Mouse (Mus musculus): Measurements from ENCODE around the gene 4930507D05Rik.
"Not testable (repeated sequence)": the region's sequence is repeated elsewhere in the genome, so short reads cannot be mapped to it uniquely, and the experiment has no call there.

4930507D05Rik gene

GRCm38 (mm10) chr10:62418831-62419356 is 30.4 kb upstream of the 4930507D05Rik start:
- Histone ChIP-seq H3K4me3 (replicated peaks; ENCODE audit: low read length) (no peak overlapping the region), H3K36me3 (ENCODE audit: insufficient read depth, low read length) (no peaks in the 10 kb centered on the region), H3K27me3 (ENCODE audit: insufficient read depth, low read length) (peaks cover 16% of the 10 kb centered on the region; the same call in 1 of the 2 replicates), H3K4me1 (replicated peaks; ENCODE audit: low read depth, low read length) (peaks cover 7% of the 10 kb centered on the region), H3K9me3 (ENCODE audit: low read length) (no peaks in the 10 kb centered on the region)
- TF ChIP-seq NANOG (IDR thresholded peaks at IDR 0.05; ENCODE audit: borderline replicate concordance, low read length) (no peak), POU5F1 (IDR thresholded peaks at IDR 0.05; ENCODE audit: borderline replicate concordance, low read length) (no peak), CTCF (conservative IDR thresholded peaks at IDR 0.05; ENCODE audit: low read length) (no peak)

- H3K36me3 ChIP-seq (ENCODE audit: insufficient read depth, low read length) = no peaks in the 10 kb centered on the region
- peaks cover 16% of the 10 kb centered on the region; the same call in 1 of the 2 replicates for H3K27me3 ChIP-seq (ENCODE audit: insufficient read depth, low read length)
- H3K4me1 ChIP-seq (replicated peaks; ENCODE audit: low read depth, low read length) = peaks cover 7% of the 10 kb centered on the region
- H3K4me3 ChIP-seq (replicated peaks; ENCODE audit: low read length) = no peak overlapping the region
- TF ChIP-seq NANOG (IDR thresholded peaks at IDR 0.05; ENCODE audit: borderline replicate concordance, low read length) (no peak), CTCF (conservative IDR thresholded peaks at IDR 0.05; ENCODE audit: low read length) (no peak), POU5F1 (IDR thresholded peaks at IDR 0.05; ENCODE audit: borderline replicate concordance, low read length) (no peak)
- no peaks in the 10 kb centered on the region for H3K9me3 ChIP-seq (ENCODE audit: low read length)
Measured at GRCm38 (mm10) chr10:62419422-62419821, 29.9 kb upstream of the 4930507D05Rik start.

- Histone ChIP-seq H3K36me3 (ENCODE audit: insufficient read depth, low read length) (no peaks in the 10 kb centered on the region), H3K4me1 (replicated peaks; ENCODE audit: low read depth, low read length) (peaks cover 7% of the 10 kb centered on the region), H3K9me3 (ENCODE audit: low read length) (no peaks in the 10 kb centered on the region), H3K27me3 (ENCODE audit: insufficient read depth, low read length) (peaks cover 16% of the 10 kb centered on the region; the same call in 1 of the 2 replicates), H3K4me3 (replicated peaks; ENCODE audit: low read length) (no peak overlapping the region)
- TF ChIP-seq CTCF (conservative IDR thresholded peaks at IDR 0.05; ENCODE audit: low read length) (no peak), NANOG (IDR thresholded peaks at IDR 0.05; ENCODE audit: borderline replicate concordance, low read length) (no peak), POU5F1 (IDR thresholded peaks at IDR 0.05; ENCODE audit: borderline replicate concordance, low read length) (no peak)
Measured at GRCm38 (mm10) chr10:62420399-62420798, 28.9 kb upstream of the 4930507D05Rik start.

DNA sequence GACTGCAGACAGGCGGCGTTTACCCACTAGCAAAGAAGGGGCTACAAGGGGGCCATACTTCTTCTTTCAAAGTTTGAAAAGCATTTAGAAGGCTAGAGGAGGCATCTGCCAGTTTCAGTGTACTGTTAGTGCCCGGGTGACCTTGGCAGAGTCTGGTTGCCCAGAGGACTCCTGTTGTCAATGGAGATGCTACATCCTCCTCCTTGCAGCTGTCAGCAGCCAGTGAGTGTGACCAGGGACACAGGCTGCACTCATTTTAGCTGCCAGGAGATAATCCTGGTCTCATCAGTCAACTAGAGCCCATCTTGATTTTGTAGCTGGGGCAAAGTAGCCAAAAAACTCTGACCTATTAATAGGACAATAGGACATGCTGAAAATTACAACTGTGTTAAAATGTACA is 28.2 kb upstream of the 4930507D05Rik start:
- Histone ChIP-seq H3K4me3 (replicated peaks; ENCODE audit: low read length) (no peak overlapping the region), H3K4me1 (replicated peaks; ENCODE audit: low read depth, low read length) (peaks cover 7% of the 10 kb centered on the region), H3K36me3 (ENCODE audit: insufficient read depth, low read length) (no peaks in the 10 kb centered on the region), H3K27me3 (ENCODE audit: insufficient read depth, low read length) (peaks cover 16% of the 10 kb centered on the region; the same call in 1 of the 2 replicates), H3K9me3 (ENCODE audit: low read length) (no peaks in the 10 kb centered on the region)
- no peak for TF ChIP-seq CTCF (conservative IDR thresholded peaks at IDR 0.05; ENCODE audit: low read length)

DNA sequence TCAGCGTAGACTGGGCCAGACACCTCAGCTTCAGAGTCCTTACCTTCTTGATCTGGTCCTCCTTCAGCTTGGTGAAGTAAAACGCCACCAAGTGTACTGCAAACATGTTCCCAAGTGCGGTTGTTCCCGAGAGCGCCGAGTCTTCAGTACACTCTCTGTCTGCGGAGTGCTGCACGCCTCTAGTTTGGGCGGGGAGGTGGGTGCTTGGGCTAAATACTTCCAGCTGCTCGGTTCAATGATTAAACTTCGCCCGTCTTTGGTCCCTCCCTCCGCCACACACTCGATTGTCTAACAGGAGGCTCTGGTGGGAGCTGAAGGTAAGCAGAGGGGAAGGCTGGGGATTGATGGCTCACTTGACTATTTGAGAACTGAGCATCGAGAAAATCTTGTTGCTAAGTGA is 27.0 kb upstream of the 4930507D05Rik start, which contains the start of gene Hkdc1:
Hkdc1 (minus strand) TSS at position 237 of the 400 bp plus-strand sequence.
- H3K4me1 ChIP-seq (replicated peaks; ENCODE audit: low read depth, low read length) = peaks cover 7% of the 10 kb centered on the region
- H3K9me3 ChIP-seq (ENCODE audit: low read length) = no peaks in the 10 kb centered on the region
- TF ChIP-seq POU5F1 (IDR thresholded peaks at IDR 0.05; ENCODE audit: borderline replicate concordance, low read length) (no peak), CTCF (conservative IDR thresholded peaks at IDR 0.05; ENCODE audit: low read length) (no peak), NANOG (IDR thresholded peaks at IDR 0.05; ENCODE audit: borderline replicate concordance, low read length) (no peak)
- peaks cover 16% of the 10 kb centered on the region; the same call in 1 of the 2 replicates for H3K27me3 ChIP-seq (ENCODE audit: insufficient read depth, low read length)
- peak within 1 kb of the TSS; percentile 13; the same call in 1 of the 2 replicates for H3K4me3 ChIP-seq (replicated peaks; ENCODE audit: low read length)
- H3K36me3 ChIP-seq (ENCODE audit: insufficient read depth, low read length) = no peaks in the 10 kb centered on the region

DNA sequence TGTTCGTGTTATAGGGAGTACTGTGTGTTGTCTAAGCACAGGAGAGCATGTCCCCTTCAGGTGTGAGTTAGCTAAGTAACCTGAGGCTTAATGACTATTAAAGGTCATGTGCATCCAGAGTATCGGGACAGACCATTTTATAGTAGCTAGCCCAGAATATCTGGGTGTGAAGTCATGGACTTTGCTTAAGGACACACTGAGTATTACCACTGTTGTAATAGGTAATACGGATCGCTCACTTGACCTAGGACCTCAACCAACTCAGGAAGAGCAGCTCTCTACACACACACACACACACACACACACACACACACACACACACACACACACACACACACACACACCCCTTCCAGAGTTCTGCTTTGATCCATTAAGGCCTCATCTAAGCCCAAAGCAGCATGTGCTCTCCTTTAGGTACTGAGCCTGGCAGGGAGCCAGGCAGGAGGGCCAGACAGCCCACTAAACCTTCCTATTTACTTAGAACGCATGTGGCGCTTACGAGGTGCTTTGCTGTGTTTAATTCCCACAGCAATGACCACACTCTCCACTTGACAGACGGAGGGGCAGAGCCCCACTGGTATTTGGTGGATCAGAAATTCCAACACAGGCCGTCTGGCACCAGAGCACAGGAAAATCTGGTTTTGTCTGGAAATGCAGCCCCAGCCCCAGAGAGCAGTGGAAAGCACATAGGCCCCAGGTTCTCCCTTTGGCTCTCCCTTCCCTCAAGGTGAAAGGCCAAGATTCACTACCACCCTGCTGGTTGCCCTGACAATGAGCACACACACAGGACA is 24.0 kb upstream of the 4930507D05Rik start:
- Histone ChIP-seq H3K36me3 (ENCODE audit: insufficient read depth, low read length) (peaks cover 26% of the 10 kb centered on the region), H3K9me3 (ENCODE audit: low read length) (no peaks in the 10 kb centered on the region), H3K4me1 (replicated peaks; ENCODE audit: low read depth, low read length) (peaks cover 32% of the 10 kb centered on the region), H3K4me3 (replicated peaks; ENCODE audit: low read length) (no peak overlapping the region), H3K27me3 (ENCODE audit: insufficient read depth, low read length) (peaks cover 10% of the 10 kb centered on the region; the same call in 1 of the 2 replicates)
- TF ChIP-seq POU5F1 (IDR thresholded peaks at IDR 0.05; ENCODE audit: borderline replicate concordance, low read length) (no peak), CTCF (conservative IDR thresholded peaks at IDR 0.05; ENCODE audit: low read length) (no peak), NANOG (IDR thresholded peaks at IDR 0.05; ENCODE audit: borderline replicate concordance, low read length) (no peak)

DNA sequence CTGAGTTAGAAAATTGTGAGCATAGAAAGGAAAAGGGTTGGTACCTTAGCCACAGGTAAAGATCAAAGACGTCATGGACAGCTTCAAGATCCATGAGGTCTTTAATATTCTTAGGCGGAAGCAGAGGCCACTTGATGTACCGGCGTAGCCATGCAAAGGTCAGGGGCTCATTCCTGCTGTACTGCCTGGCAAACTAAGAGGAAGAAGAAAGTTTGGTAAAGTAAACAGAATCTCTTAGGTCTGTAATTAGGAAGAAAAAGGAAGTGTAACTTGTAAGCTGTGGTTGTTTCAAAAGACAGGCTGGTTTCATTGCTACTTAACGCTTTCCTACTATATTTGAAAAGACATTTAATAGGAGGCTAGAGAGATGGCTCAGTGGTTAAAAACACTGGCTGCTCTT is 18.9 kb upstream of the 4930507D05Rik start:
- H3K27me3 ChIP-seq (ENCODE audit: insufficient read depth, low read length) = no peaks in the 10 kb centered on the region
- H3K9me3 ChIP-seq (ENCODE audit: low read length) = no peaks in the 10 kb centered on the region
- TF ChIP-seq POU5F1 (IDR thresholded peaks at IDR 0.05; ENCODE audit: borderline replicate concordance, low read length) (no peak), CTCF (conservative IDR thresholded peaks at IDR 0.05; ENCODE audit: low read length) (no peak), NANOG (IDR thresholded peaks at IDR 0.05; ENCODE audit: borderline replicate concordance, low read length) (no peak)
- peaks cover 77% of the 10 kb centered on the region for H3K36me3 ChIP-seq (ENCODE audit: insufficient read depth, low read length)
- peaks cover 28% of the 10 kb centered on the region for H3K4me1 ChIP-seq (replicated peaks; ENCODE audit: low read depth, low read length)
- H3K4me3 ChIP-seq (replicated peaks; ENCODE audit: low read length) = no peak overlapping the region

DNA sequence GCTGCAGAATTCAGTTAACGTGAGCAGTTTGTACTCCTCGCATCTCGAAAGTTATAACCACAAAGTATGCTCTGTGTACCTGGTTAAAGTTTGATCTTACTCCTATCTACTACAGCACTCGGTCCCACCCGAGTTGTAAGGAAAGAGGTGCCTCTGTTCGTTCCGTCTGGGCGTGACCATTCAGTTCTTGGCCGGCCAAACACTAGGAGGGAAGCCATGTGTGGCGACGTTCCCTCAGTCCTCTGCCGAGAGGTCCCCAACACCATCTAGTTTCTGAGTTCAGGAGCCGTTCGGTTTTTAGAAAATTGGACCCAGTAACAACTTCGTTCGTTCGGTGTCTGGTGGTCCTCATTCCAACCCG is 971 bp downstream of the 4930507D05Rik start:
- H3K9me3 ChIP-seq (ENCODE audit: low read length) = no peaks in the 10 kb centered on the region
- H3K4me1 ChIP-seq (replicated peaks; ENCODE audit: low read depth, low read length) = peaks cover 48% of the 10 kb centered on the region
- TF ChIP-seq CTCF (conservative IDR thresholded peaks at IDR 0.05; ENCODE audit: low read length) (no peak), POU5F1 (IDR thresholded peaks at IDR 0.05; ENCODE audit: borderline replicate concordance, low read length) (no peak), NANOG (IDR thresholded peaks at IDR 0.05; ENCODE audit: borderline replicate concordance, low read length) (no peak)
- no peaks in the 10 kb centered on the region for H3K27me3 ChIP-seq (ENCODE audit: insufficient read depth, low read length)
- peaks cover 41% of the 10 kb centered on the region for H3K36me3 ChIP-seq (ENCODE audit: insufficient read depth, low read length)
- peak overlapping the region; percentile 99 for H3K4me3 ChIP-seq (replicated peaks; ENCODE audit: low read length)

GRCm38 (mm10) chr10:62452001-62452400 is 2.7 kb downstream of the 4930507D05Rik start:
- peaks cover 45% of the 10 kb centered on the region for H3K4me1 ChIP-seq (replicated peaks; ENCODE audit: low read depth, low read length)
- H3K9me3 ChIP-seq (ENCODE audit: low read length); H3K4me3 ChIP-seq (replicated peaks; ENCODE audit: low read length): not testable (repeated sequence)

More at GRCm38 (mm10) chr10:62452001-62452400, 2.7 kb downstream of the 4930507D05Rik start:
- H3K27me3 ChIP-seq (ENCODE audit: insufficient read depth, low read length) = not testable (repeated sequence)
- H3K36me3 ChIP-seq (ENCODE audit: insufficient read depth, low read length) = peaks cover 41% of the 10 kb centered on the region

Data from E14TG2a.4 (cell line).